Mouse (Mus musculus) C2C12 (cell line): Measurements from ENCODE around the gene Hyal3.

Source experiments
- CEBPB ChIP-seq: IDR thresholded peaks from one replicate; pipeline ENCODE4 v1.6.1; 2011; ENCODE audit warnings: low read depth, mild to moderate bottlenecking, control low read depth, moderate library complexity
- CTCF ChIP-seq: IDR thresholded peaks from one replicate; pipeline ENCODE4 v1.5.1; 2011; ENCODE audit not compliant: control insufficient read depth, insufficient read depth, insufficient read length
- FOSL1 ChIP-seq: IDR thresholded peaks from one replicate; pipeline ENCODE4 v1.8.0; 2011; ENCODE audit warnings: mild to moderate bottlenecking, low read length; ENCODE audit not compliant: poor library complexity, insufficient read depth, severe bottlenecking

GRCm38 (mm10) chr9:107620954-107621353 lies 40.3 kb downstream of the Hyal3 start:
- TF ChIP-seq CEBPB: no peak
- TF ChIP-seq CTCF: no peak
- no peak for TF ChIP-seq FOSL1
